Mouse (Mus musculus) intestine, embryonic 16.5 days (tissue): ENCODE measurements at regions not wholly inside any gene's neighbourhood (a gene's known extent, or its start where the extent isn't known, plus 50 kb on each side); places are given as distances from the start of the nearest gene placed in this dataset.

ENCODE experiments used
- ATAC-seq: fragments of 200-750 bp; cut with Nextera tagmentation; 2 replicates; pipeline ENCODE4 v1.8.0; 2017; ENCODE audit warnings: moderate TSS enrichment, moderate library complexity
- H3K27ac ChIP-seq: fragments of 300-500 bp; sonication (generic); 2 replicates; pipeline ENCODE4 v1.5.1; 2014; ENCODE audit warnings: mild to moderate bottlenecking, low read length
- H3K27me3 ChIP-seq: fragments of 300-500 bp; sonication (generic); replicated peaks from 2 replicates; pipeline ENCODE4 v1.6.1; 2014; ENCODE audit warnings: low read length, control low read depth, mixed read lengths; ENCODE audit not compliant: control insufficient read depth, insufficient read depth
- H3K36me3 ChIP-seq: fragments of 300-500 bp; sonication (generic); 2 replicates; pipeline ENCODE4 v1.6.1; 2014; ENCODE audit warnings: low read length, control low read depth; ENCODE audit not compliant: control insufficient read depth, insufficient read depth
- H3K4me1 ChIP-seq: fragments of 300-500 bp; sonication (generic); 2 replicates; pipeline ENCODE4 v1.6.1; 2014; ENCODE audit warnings: low read length, control low read depth, mixed read lengths; ENCODE audit not compliant: control insufficient read depth, insufficient read depth
- H3K4me2 ChIP-seq: fragments of 300-500 bp; sonication (generic); 2 replicates; pipeline ENCODE4 v1.6.1; 2014; ENCODE audit warnings: low read depth, low read length, control low read depth
- H3K4me3 ChIP-seq: fragments of 300-500 bp; sonication (generic); 2 replicates; pipeline ENCODE4 v1.5.1; 2014; ENCODE audit warnings: mild to moderate bottlenecking, low read length
- H3K9ac ChIP-seq: fragments of 300-500 bp; sonication (generic); 2 replicates; pipeline ENCODE4 v1.6.1; 2014; ENCODE audit warnings: low read depth, low read length
- H3K9me3 ChIP-seq: fragments of 300-500 bp; sonication (generic); 2 replicates; pipeline ENCODE4 v1.6.1; 2016; ENCODE audit warnings: low read length, control low read depth; ENCODE audit not compliant: control insufficient read depth
- WGBS: fragments of 180-500 bp; shearing (Covaris S2); extraction: QIAGEN DNeasy Blood & Tissue Kit; methylation state at CpG from one replicate; pipeline ENCODE4 v1.1.7; 2014; 5-methylcytosine and 5-hydroxymethylcytosine counted together

- no peak overlapping the region for H3K9ac ChIP-seq
- no peaks in the 10 kb centered on the region for H3K9me3 ChIP-seq
- ATAC-seq: no peak
- H3K36me3 ChIP-seq: no peaks in the 10 kb centered on the region
- no peak overlapping the region for H3K4me3 ChIP-seq
- H3K27me3 ChIP-seq: no peaks in the 10 kb centered on the region
- no peak overlapping the region for H3K27ac ChIP-seq
- 80% methylated on average over 3 of the region's 3 CpGs for WGBS
- no peak overlapping the region for H3K4me2 ChIP-seq
- H3K4me1 ChIP-seq: no peaks in the 10 kb centered on the region
Observed at GRCm38 (mm10) chr16:51842770-51843169, 188.3 kb upstream of the Cblb start.

GRCm38 (mm10) chr16:51845539-51845938, 185.5 kb upstream of the Cblb start:
- Histone ChIP-seq H3K27me3 (no peaks in the 10 kb centered on the region), H3K4me3 (no peak overlapping the region), H3K4me2 (no peak overlapping the region), H3K36me3 (no peaks in the 10 kb centered on the region), H3K27ac (no peak overlapping the region), H3K9ac (no peak overlapping the region), H3K9me3 (no peaks in the 10 kb centered on the region), H3K4me1 (no peaks in the 10 kb centered on the region)
- ATAC-seq: no peak
- 86% methylated on average over 4 of the region's 4 CpGs for whole genome bisulfite sequencing

GRCm38 (mm10) chr16:51880711-51881110, 150.3 kb upstream of the Cblb start:
- H3K4me3 ChIP-seq: no peak overlapping the region
- no peaks in the 10 kb centered on the region for H3K9me3 ChIP-seq
- no peak for ATAC-seq
- no peak overlapping the region for H3K27ac ChIP-seq
- no peaks in the 10 kb centered on the region for H3K36me3 ChIP-seq
- no peak overlapping the region for H3K9ac ChIP-seq
- no peaks in the 10 kb centered on the region for H3K27me3 ChIP-seq
- 88% methylated on average over 4 of the region's 4 CpGs for WGBS
- H3K4me2 ChIP-seq: no peak overlapping the region
- no peaks in the 10 kb centered on the region for H3K4me1 ChIP-seq

GRCm38 (mm10) chr16:51881127-51881526, 149.9 kb upstream of the Cblb start:
- H3K4me3 ChIP-seq: no peak overlapping the region
- no peaks in the 10 kb centered on the region for H3K27me3 ChIP-seq
- no peak for ATAC-seq
- H3K4me2 ChIP-seq: no peak overlapping the region
- H3K27ac ChIP-seq: no peak overlapping the region
- 81% methylated on average over 2 of the region's 2 CpGs for WGBS
- no peaks in the 10 kb centered on the region for H3K4me1 ChIP-seq
- no peaks in the 10 kb centered on the region for H3K9me3 ChIP-seq
- H3K36me3 ChIP-seq: no peaks in the 10 kb centered on the region
- no peak overlapping the region for H3K9ac ChIP-seq

- ATAC-seq: no peak
- Histone ChIP-seq H3K4me1 (no peaks in the 10 kb centered on the region), H3K9me3 (no peaks in the 10 kb centered on the region), H3K4me3 (no peak overlapping the region), H3K27ac (no peak overlapping the region), H3K4me2 (no peak overlapping the region), H3K9ac (no peak overlapping the region), H3K36me3 (no peaks in the 10 kb centered on the region), H3K27me3 (no peaks in the 10 kb centered on the region)
- WGBS: 68% methylated on average over 2 of the region's 2 CpGs
Observed at GRCm38 (mm10) chr16:51883813-51884212, 147.2 kb upstream of the Cblb start.

- Histone ChIP-seq H3K27ac (no peak overlapping the region), H3K9me3 (no peaks in the 10 kb centered on the region), H3K4me3 (no peak overlapping the region), H3K4me1 (no peaks in the 10 kb centered on the region), H3K36me3 (no peaks in the 10 kb centered on the region), H3K9ac (no peak overlapping the region), H3K27me3 (no peaks in the 10 kb centered on the region), H3K4me2 (no peak overlapping the region)
- 89% methylated on average over 5 of the region's 5 CpGs for WGBS
- no peak for ATAC-seq
Observed at GRCm38 (mm10) chr16:51887496-51887895, 143.5 kb upstream of the Cblb start.

GRCm38 (mm10) chr16:51905588-51905987, 125.4 kb upstream of the Cblb start:
- Histone ChIP-seq H3K4me2 (no peak overlapping the region), H3K27me3 (no peaks in the 10 kb centered on the region), H3K9me3 (no peaks in the 10 kb centered on the region), H3K27ac (no peak overlapping the region), H3K4me1 (no peaks in the 10 kb centered on the region), H3K9ac (no peak overlapping the region), H3K36me3 (no peaks in the 10 kb centered on the region), H3K4me3 (no peak overlapping the region)
- WGBS: 98% methylated on average over 2 of the region's 2 CpGs
- no peak for ATAC-seq

- Histone ChIP-seq H3K4me1 (no peaks in the 10 kb centered on the region), H3K4me2 (no peak overlapping the region), H3K9me3 (no peaks in the 10 kb centered on the region), H3K27ac (no peak overlapping the region), H3K4me3 (no peak overlapping the region), H3K36me3 (no peaks in the 10 kb centered on the region), H3K27me3 (no peaks in the 10 kb centered on the region), H3K9ac (no peak overlapping the region)
- ATAC-seq: peak; percentile 72; the same call in 1 of the 2 replicates
- WGBS: 78% methylated on average over 4 of the region's 4 CpGs
Observed at GRCm38 (mm10) chr16:51906686-51907085, 124.3 kb upstream of the Cblb start.

GRCm38 (mm10) chr16:51910046-51910445, 121.0 kb upstream of the Cblb start:
- Histone ChIP-seq H3K27ac (no peak overlapping the region), H3K4me1 (no peaks in the 10 kb centered on the region), H3K4me2 (no peak overlapping the region), H3K4me3 (no peak overlapping the region), H3K27me3 (no peaks in the 10 kb centered on the region), H3K9ac (no peak overlapping the region), H3K36me3 (no peaks in the 10 kb centered on the region), H3K9me3 (no peaks in the 10 kb centered on the region)
- 89% methylated on average over 3 of the region's 3 CpGs for WGBS
- no peak for ATAC-seq

- Histone ChIP-seq H3K27ac (no peak overlapping the region), H3K4me1 (no peaks in the 10 kb centered on the region), H3K4me3 (no peak overlapping the region), H3K36me3 (no peaks in the 10 kb centered on the region), H3K9ac (no peak overlapping the region), H3K4me2 (no peak overlapping the region), H3K9me3 (no peaks in the 10 kb centered on the region), H3K27me3 (no peaks in the 10 kb centered on the region)
- ATAC-seq: peak; percentile 93
- WGBS: 50% methylated on average over 6 of the region's 6 CpGs
Observed at GRCm38 (mm10) chr16:51911109-51911765, 119.8 kb upstream of the Cblb start.
